Mouse (Mus musculus) thymus, adult 18-20 months (tissue): Measurements from ENCODE around the gene Tas2r136.

Experiments used
- DNase-seq, 2 experiments: peaks; one replicate each; pipeline ENCODE4 v3.0.0; 2022; ENCODE audit warnings: mixed read lengths in 2 of 2

Gene Tas2r136

GRCm38 (mm10) chr6:132778062-132778461 is at the start of gene Tas2r136:
TSS of gene Tas2r136 (minus strand) at chr6:132778162.
- DNase-seq = no peak

- DNase-seq = no peak
Measured at GRCm38 (mm10) chr6:132802518-132802917, 24.6 kb upstream of the Tas2r136 start, which contains the start of gene Tas2r117. TSS of gene Tas2r117 (plus strand) at chr6:132802818.

GRCm38 (mm10) chr6:132795393-132795792 is 17.4 kb upstream of the Tas2r136 start:
- DNase-seq = no peak

GRCm38 (mm10) chr6:132761831-132762230 is 16.1 kb downstream of the Tas2r136 start, which contains the start of gene Tas2r102:
TSS of gene Tas2r102 (plus strand) at chr6:132762131.
- no peak for DNase-seq

- no peak for DNase-seq
Measured at GRCm38 (mm10) chr6:132754430-132754829, 23.5 kb downstream of the Tas2r136 start, which contains the start of gene Tas2r124. TSS of gene Tas2r124 (plus strand) at chr6:132754730.

DNA sequence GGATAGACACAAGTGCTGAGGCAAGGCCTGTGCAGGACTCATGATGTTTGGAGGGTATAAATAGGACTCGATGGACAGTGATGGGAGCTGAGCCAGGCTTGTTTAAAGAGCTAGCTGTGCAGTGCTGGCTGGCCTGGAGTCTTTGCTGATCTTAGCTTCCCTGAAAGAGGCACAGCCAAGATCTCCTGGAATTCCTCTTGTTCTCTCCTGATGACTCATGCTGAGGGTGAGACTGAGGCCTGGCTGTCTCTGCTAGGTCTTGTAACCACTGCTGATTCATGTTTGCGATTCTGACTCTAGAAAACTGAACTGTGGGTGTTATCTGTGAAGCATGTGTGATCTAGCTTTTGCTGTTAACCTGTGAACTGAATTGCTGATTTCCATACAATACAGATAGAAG is 27.8 kb downstream of the Tas2r136 start:
- no peak for DNase-seq

GRCm38 (mm10) chr6:132737935-132738334 is 40.0 kb downstream of the Tas2r136 start, which contains the start of gene Tas2r115:
TSS of gene Tas2r115 (minus strand) at chr6:132738035.
- DNase-seq = no peak
